Mouse (Mus musculus): ENCODE data around the gene Sox6.

- TF ChIP-seq CTCF (IDR thresholded peaks at IDR 0.05; ENCODE audit: insufficient read depth, low read length) (no peak), POLR2A (IDR thresholded peaks at IDR 0.05; ENCODE audit: borderline replicate concordance, extremely low read depth, low read depth, low read length) (no peak)
Measured at GRCm38 (mm10) chr7:115947916-115948315, 90.7 kb downstream of the Sox6 start.

All from lung, adult 2 months (tissue).